Mouse (Mus musculus) small intestine, adult 2 months (tissue): ENCODE results near the gene Abcc8. TPM values are rescaled to one million over a fixed set of nuclear protein-coding genes. Genes with fewer than 3 reads are reported as not detected.

Source experiments
- H3K27ac ChIP-seq: fragments of 200-500 bp; 2 replicates; pipeline ENCODE4 v1.5.1; 2012; ENCODE audit warnings: low read depth, low read length, control low read depth, inconsistent platforms; ENCODE audit not compliant: insufficient read depth
- H3K27me3 ChIP-seq: fragments of 200-500 bp; 2 replicates; pipeline ENCODE4 v1.6.1; 2012; ENCODE audit warnings: mild to moderate bottlenecking, moderate library complexity, low read length, inconsistent platforms; ENCODE audit not compliant: control insufficient read depth, insufficient read depth
- H3K36me3 ChIP-seq: fragments of 200-500 bp; 2 replicates; pipeline ENCODE4 v1.6.1; 2012; ENCODE audit warnings: mild to moderate bottlenecking, low read length, control low read depth, inconsistent platforms; ENCODE audit not compliant: control insufficient read depth, insufficient read depth
- H3K4me1 ChIP-seq: fragments of 200-500 bp; 2 replicates; pipeline ENCODE4 v1.6.1; 2012; ENCODE audit warnings: low read length, inconsistent platforms, mixed read lengths; ENCODE audit not compliant: control insufficient read depth, insufficient read depth, insufficient read length
- H3K4me3 ChIP-seq: fragments of 200-500 bp; 2 replicates; pipeline ENCODE4 v1.5.1; 2012; ENCODE audit warnings: low read depth, mild to moderate bottlenecking, control low read depth, inconsistent platforms, low read length, moderate library complexity
- CTCF ChIP-seq: fragments of 200-500 bp; IDR thresholded peaks from 2 replicates; pipeline ENCODE4 v1.5.1; 2012; ENCODE audit warnings: low read depth, mild to moderate bottlenecking, control low read depth, inconsistent platforms, low read length, moderate library complexity, mixed read lengths; ENCODE audit not compliant: insufficient replicate concordance, insufficient read length; ENCODE audit errors: extremely low read depth
- POLR2A ChIP-seq: fragments of 200-500 bp; IDR thresholded peaks from 2 replicates; pipeline ENCODE4 v1.6.1; 2012; ENCODE audit warnings: low read depth, mild to moderate bottlenecking, control low read depth, inconsistent platforms, low read length, moderate library complexity
- WGBS: fragments of 180-500 bp; shearing (Covaris S2); methylation state at CpG from one replicate; pipeline ENCODE4 v1.1.7; 2018; 5-methylcytosine and 5-hydroxymethylcytosine counted together
- polyA plus RNA-seq: library from polyadenylated mRNA; depleted of rRNA; stranded (reverse); fragments of >200 nt; gene quantifications from 2 replicates; pipeline ENCODE4 v1.2.3, GENCODE M21; 2012

Abcc8 gene
- polyA plus RNA-seq, 1 experiment, result 1.3 TPM

DNA sequence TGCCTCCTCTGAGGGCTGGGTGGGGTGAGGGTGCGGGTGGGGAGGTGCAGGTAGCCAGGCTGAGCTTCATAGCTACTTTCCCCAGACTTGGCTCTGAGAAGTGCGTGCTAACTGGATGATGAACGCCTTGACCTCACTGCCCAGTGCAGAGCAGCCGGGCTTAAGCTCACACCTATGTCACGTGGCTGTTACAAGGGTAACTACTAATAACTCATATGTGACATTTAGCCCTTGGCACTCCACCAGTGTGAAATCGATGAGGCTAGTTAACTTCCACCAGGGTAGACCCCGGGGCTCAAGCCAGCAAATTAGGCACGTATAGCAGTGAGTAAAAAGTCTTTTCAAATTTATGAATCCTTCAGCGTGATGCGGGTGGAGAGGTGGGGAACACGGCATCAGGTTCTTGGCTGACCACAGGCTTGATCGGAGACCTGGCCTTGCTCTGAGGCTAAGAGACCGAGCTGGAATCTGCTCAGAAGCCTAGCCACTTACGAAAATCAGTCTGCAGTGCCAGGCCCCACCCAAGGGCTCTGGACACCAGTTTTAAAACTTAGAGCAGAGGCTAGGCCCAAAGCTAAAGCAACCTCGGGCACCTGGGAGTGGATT is 68.5 kb downstream of the Abcc8 start:
- Histone ChIP-seq H3K4me1 (no peaks in the 10 kb centered on the region), H3K27me3 (no peaks in the 10 kb centered on the region; the same call in 1 of the 2 replicates), H3K36me3 (no peaks in the 10 kb centered on the region), H3K27ac (no peak overlapping the region), H3K4me3 (no peak overlapping the region)
- TF ChIP-seq POLR2A (no peak), CTCF (no peak)
- 78% methylated on average over 15 of the region's 15 CpGs for WGBS

DNA sequence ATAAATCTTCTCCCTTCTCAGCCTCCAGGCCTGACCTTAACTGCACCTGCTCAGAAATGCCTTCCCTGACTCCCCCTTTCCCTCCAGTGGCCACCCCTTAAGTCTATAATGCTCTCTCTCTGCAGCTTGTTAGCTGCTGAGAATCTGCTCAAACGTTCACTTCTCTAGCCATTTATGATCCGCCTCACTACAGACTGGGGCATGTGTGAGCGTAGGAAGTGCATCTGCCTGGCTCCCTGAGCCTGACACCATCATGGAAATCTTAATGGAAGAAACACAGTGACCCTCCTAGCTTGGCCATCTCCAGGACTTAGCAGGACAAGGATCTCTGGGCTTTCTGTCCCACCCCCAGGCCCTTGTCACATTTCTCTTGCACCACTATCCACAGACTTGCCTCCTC is 69.8 kb downstream of the Abcc8 start:
- Histone ChIP-seq H3K27ac (no peak overlapping the region), H3K36me3 (no peaks in the 10 kb centered on the region), H3K4me1 (no peaks in the 10 kb centered on the region), H3K4me3 (no peak overlapping the region), H3K27me3 (no peaks in the 10 kb centered on the region; the same call in 1 of the 2 replicates)
- WGBS, result 66% methylated on average over 3 of the region's 3 CpGs
- no peak for TF ChIP-seq POLR2A

DNA sequence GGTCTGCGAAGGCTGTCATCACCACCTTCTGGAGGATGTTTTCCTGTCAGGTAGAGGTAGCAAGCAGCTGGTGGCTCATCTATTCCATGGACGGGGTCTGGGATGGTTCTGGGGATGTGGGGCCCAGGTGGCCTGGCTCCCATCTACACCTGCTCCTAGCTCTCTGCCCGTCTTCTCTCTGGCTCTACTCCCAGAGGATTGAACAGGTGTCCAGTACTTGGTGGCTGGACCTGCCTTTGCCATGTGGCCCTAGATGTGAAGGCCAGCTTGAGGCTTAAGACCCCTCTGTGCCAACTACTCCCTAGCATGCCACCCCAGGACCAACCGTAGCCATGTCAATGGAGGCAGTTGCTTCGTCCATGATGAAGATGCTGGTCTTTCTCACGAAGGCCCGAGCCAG is 74.3 kb downstream of the Abcc8 start:
- TF ChIP-seq POLR2A, result no peak
- TF ChIP-seq CTCF, result no peak
- 83% methylated on average over 7 of the region's 7 CpGs for WGBS
- Histone ChIP-seq H3K4me1 (no peaks in the 10 kb centered on the region), H3K27me3 (peaks cover 3% of the 10 kb centered on the region), H3K36me3 (no peaks in the 10 kb centered on the region), H3K4me3 (no peak overlapping the region), H3K27ac (no peak overlapping the region)

DNA sequence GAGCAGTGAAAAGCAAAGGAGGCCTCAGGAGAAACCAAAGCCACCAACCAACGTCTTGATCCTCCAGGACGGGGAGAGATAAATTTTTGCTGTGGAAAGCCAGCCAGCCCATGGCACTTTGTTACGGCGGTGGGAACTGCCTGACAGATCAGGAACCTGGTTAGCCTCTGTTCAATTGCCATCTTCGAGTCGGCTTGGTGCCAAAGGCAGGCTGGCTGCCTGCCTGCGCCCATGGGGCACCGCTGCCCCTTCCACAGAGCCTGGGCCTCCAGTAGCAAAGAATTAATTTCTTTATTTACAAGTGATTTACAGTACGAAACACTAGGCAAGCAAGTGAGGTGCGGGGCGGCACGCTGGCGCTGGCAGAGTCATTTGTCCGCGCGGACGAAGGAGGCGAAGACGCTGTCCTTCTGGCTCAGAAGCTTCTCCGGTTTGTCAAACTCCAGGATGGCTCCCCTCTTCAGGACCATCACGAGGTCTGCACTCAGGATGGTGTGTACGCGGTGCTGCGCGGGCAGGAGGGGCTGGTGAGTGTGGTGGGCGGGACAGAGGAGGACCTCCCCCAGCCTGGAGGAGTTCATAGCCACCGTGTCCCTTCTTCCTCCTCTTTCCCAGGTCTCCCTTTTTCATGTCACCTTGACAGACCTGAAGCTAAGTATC is 75.4 kb downstream of the Abcc8 start:
- TF ChIP-seq CTCF (no peak), POLR2A (no peak)
- Histone ChIP-seq H3K4me3 (no peak overlapping the region), H3K27me3 (peaks cover 3% of the 10 kb centered on the region), H3K27ac (no peak overlapping the region), H3K36me3 (no peaks in the 10 kb centered on the region), H3K4me1 (no peaks in the 10 kb centered on the region)
- 81% methylated on average over 27 of the region's 27 CpGs for WGBS

DNA sequence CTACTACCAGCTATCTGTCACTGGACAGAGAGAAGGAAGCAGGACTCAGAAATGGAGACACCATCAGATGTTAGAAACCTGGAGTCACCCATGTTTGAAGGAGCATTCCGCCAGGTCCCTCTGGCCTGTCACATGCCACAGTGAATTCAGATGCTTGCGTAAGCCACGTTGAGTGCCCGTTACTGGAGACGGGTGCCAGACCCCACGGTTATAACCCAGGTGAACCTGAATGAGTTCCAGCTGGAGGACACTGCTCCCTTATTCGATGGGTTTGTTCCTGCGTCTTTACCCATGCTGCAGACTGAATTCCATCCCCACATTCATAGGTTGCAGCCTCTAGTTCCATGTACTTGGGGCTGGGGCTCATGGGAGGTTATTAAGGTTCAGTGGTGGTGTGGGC is 76.1 kb downstream of the Abcc8 start:
- no peak overlapping the region for H3K27ac ChIP-seq
- 83% methylated on average over 8 of the region's 8 CpGs for WGBS
- no peak overlapping the region for H3K4me3 ChIP-seq
- H3K36me3 ChIP-seq, result no peaks in the 10 kb centered on the region
- no peaks in the 10 kb centered on the region for H3K4me1 ChIP-seq
- peaks cover 3% of the 10 kb centered on the region for H3K27me3 ChIP-seq
- no peak for TF ChIP-seq CTCF
- no peak for TF ChIP-seq POLR2A

DNA sequence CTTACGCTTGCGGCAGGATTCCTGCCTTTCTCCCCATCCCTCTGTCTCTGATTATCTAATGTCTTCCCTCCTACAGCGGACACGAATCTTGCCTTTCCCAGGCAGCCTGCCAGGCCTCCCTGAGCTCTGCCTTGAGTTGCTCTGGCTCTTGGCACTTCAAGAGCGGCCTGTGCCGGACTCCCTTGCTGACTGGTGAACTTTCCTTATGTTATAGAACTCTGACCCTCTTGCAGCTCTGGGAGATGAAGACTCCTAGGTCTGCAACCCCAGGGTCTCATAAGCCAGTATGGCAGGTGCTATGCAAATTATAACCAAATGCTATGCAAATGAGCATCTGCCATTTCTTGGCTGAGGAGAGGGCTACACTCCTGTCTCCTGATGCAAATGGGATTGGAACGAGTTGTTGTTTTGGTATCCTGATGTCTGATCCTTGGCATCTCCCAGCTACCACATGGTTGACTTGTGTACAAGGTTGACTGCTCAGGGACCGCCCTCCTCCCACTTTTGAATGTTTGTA is 76.7 kb downstream of the Abcc8 start:
- TF ChIP-seq CTCF (no peak), POLR2A (no peak)
- Histone ChIP-seq H3K27ac (no peak overlapping the region), H3K27me3 (peaks cover 3% of the 10 kb centered on the region), H3K36me3 (no peaks in the 10 kb centered on the region), H3K4me3 (no peak overlapping the region), H3K4me1 (no peaks in the 10 kb centered on the region)
- 77% methylated on average over 8 of the region's 8 CpGs for WGBS

DNA sequence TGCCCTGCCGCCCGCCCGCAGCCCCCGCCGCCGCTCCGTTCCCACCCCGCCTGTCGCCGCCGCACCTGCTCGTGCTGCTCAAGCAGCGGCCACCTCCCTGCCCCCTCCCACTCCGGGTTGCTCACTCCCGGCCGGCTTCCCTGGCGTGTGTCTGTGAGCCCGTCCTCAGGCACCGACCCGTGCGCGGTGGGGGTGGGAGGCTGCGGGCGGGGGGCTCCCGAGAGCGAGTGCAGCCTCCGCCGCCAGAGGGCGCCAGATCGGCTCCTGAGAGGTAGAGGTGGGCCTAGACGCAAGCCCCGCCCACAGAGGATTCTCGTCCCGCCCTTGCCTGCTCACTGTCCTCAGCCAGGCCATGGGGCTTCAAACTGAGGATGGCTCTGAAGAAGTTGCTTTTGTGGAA is 79.3 kb downstream of the Abcc8 start, which contains the start of gene Kcnj11:
TSS of gene Kcnj11 (minus strand) at position 202 of the 400 bp plus-strand sequence.
- no peak within 1 kb of the TSS for H3K27ac ChIP-seq
- WGBS, result under 1% methylated on average over 34 of the region's 34 CpGs
- H3K4me1 ChIP-seq, result no peaks in the 10 kb centered on the region
- peak within 1 kb of the TSS; percentile 56 for H3K4me3 ChIP-seq
- TF ChIP-seq CTCF, result peak; percentile 76
- TF ChIP-seq POLR2A, result no peak
- H3K27me3 ChIP-seq, result peaks cover 3% of the 10 kb centered on the region; the same call in 1 of the 2 replicates
- no peaks in the 10 kb centered on the region for H3K36me3 ChIP-seq
